Mouse (Mus musculus) kidney, embryonic 15.5 days (tissue): ENCODE results near the gene Adgrl2. TPM values are rescaled to one million over a fixed set of nuclear protein-coding genes. Genes with fewer than 3 reads are reported as not detected.

Experiments
- ATAC-seq: fragments of 200-750 bp; cut with Nextera tagmentation; replicated peaks from 2 replicates; pipeline ENCODE4 v1.8.0; 2017; ENCODE audit warnings: moderate TSS enrichment; ENCODE audit not compliant: low FRiP score
- H3K27ac ChIP-seq: fragments of 300-500 bp; sonication (generic); 2 replicates; pipeline ENCODE4 v1.5.1; 2015; ENCODE audit warnings: mild to moderate bottlenecking, inconsistent platforms
- H3K27me3 ChIP-seq: fragments of 300-500 bp; sonication (generic); 2 replicates; pipeline ENCODE4 v1.6.1; 2015; ENCODE audit warnings: inconsistent platforms
- H3K36me3 ChIP-seq: fragments of 300-500 bp; sonication (generic); 2 replicates; pipeline ENCODE4 v1.6.1; 2015; ENCODE audit warnings: inconsistent platforms
- H3K4me1 ChIP-seq: fragments of 300-500 bp; sonication (generic); 2 replicates; pipeline ENCODE4 v1.6.1; 2015; ENCODE audit warnings: inconsistent platforms
- H3K4me2 ChIP-seq: fragments of 300-500 bp; sonication (generic); 2 replicates; pipeline ENCODE4 v1.6.1; 2015; ENCODE audit warnings: moderate library complexity, mild to moderate bottlenecking, inconsistent platforms
- H3K4me3 ChIP-seq: fragments of 300-500 bp; sonication (generic); replicated peaks from 2 replicates; pipeline ENCODE4 v1.5.1; 2015; ENCODE audit warnings: mild to moderate bottlenecking, inconsistent platforms
- H3K9ac ChIP-seq: fragments of 300-500 bp; sonication (generic); 2 replicates; pipeline ENCODE4 v1.6.1; 2015; ENCODE audit warnings: mild to moderate bottlenecking, inconsistent platforms
- H3K9me3 ChIP-seq: fragments of 300-500 bp; sonication (generic); replicated peaks from 2 replicates; pipeline ENCODE4 v1.6.1; 2016; ENCODE audit warnings: inconsistent platforms
- WGBS: fragments of 180-500 bp; shearing (Covaris S2); methylation state at CpG from one replicate; pipeline ENCODE4 v1.1.7; 2015; ENCODE audit warnings: mixed read lengths; 5-methylcytosine and 5-hydroxymethylcytosine counted together
- polyA plus RNA-seq: library from polyadenylated mRNA; unstranded; fragments of >200 nt; fragmentation: Nextera tagmentation; extraction: Ambion mirVana; gene quantifications from 2 replicates; pipeline ENCODE4 v1.2.1, GENCODE M21; 2015

Adgrl2 gene
- polyA plus RNA-seq, 1 experiment from 2014 or later = 64.6 TPM

- H3K36me3 ChIP-seq = peaks cover 6% of the 10 kb centered on the region; the same call in 1 of the 2 replicates
- H3K27ac ChIP-seq = no peak overlapping the region
- H3K27me3 ChIP-seq = no peaks in the 10 kb centered on the region
- no peak for ATAC-seq
- H3K4me3 ChIP-seq = no peak overlapping the region
- H3K4me2 ChIP-seq = no peak overlapping the region
- peaks cover 28% of the 10 kb centered on the region for H3K4me1 ChIP-seq
- no peak overlapping the region for H3K9ac ChIP-seq
- H3K9me3 ChIP-seq = no peaks in the 10 kb centered on the region
- 75% methylated on average over 13 of the region's 13 CpGs for WGBS
Measured at GRCm38 (mm10) chr3:148964991-148965605, 25.3 kb downstream of the Adgrl2 start.

- peaks cover 6% of the 10 kb centered on the region; the same call in 1 of the 2 replicates for H3K36me3 ChIP-seq
Measured at GRCm38 (mm10) chr3:148963381-148964044, 26.8 kb downstream of the Adgrl2 start.

GRCm38 (mm10) chr3:148961611-148962010 is 28.7 kb downstream of the Adgrl2 start:
- no peak overlapping the region for H3K27ac ChIP-seq
- no peak overlapping the region for H3K4me3 ChIP-seq
- H3K36me3 ChIP-seq = peaks cover 3% of the 10 kb centered on the region; the same call in 1 of the 2 replicates
- no peaks in the 10 kb centered on the region for H3K27me3 ChIP-seq
- no peak overlapping the region for H3K4me2 ChIP-seq
- H3K9ac ChIP-seq = no peak overlapping the region
- WGBS = 75% methylated on average over 5 of the region's 5 CpGs
- no peaks in the 10 kb centered on the region for H3K9me3 ChIP-seq
- ATAC-seq = no peak
- peaks cover 45% of the 10 kb centered on the region for H3K4me1 ChIP-seq

More at GRCm38 (mm10) chr3:148963381-148964044, 26.8 kb downstream of the Adgrl2 start:
- no peak overlapping the region for H3K9ac ChIP-seq
- no peaks in the 10 kb centered on the region for H3K27me3 ChIP-seq
- ATAC-seq = no peak
- H3K4me2 ChIP-seq = no peak overlapping the region
- H3K27ac ChIP-seq = no peak overlapping the region
- H3K4me3 ChIP-seq = no peak overlapping the region
- H3K9me3 ChIP-seq = no peaks in the 10 kb centered on the region
- 85% methylated on average over 5 of the region's 5 CpGs for WGBS
- peaks cover 44% of the 10 kb centered on the region for H3K4me1 ChIP-seq

DNA sequence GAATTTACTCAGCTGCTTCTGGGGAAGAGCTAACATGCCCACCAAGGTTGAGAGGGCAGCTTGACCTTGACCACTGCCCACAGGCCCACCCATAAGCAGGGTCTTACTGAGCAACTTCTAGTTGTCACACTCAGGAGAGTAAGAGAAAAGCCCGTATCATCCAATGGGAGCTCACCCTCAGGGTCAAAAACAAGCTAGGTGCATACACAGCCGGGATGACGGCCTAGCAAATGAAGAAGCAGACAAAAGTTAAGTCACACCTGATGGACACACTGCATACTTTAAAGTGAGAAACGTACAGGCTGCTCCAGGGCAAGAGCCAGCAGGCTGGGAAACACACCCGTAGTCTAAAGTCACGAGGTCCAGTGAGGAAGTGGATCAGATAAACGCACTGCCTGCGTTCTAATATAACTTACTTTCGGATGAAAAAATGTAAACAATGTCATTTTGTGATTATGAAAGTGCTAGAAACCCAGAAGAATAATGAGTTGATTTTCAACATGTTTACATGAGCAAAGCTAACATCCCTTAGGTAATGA is 29.5 kb downstream of the Adgrl2 start:
- ATAC-seq = no peak
- WGBS = 54% methylated on average over 9 of the region's 9 CpGs
- Histone ChIP-seq H3K27ac (no peak overlapping the region), H3K4me3 (no peak overlapping the region), H3K4me1 (peaks cover 42% of the 10 kb centered on the region), H3K4me2 (no peak overlapping the region), H3K9me3 (no peaks in the 10 kb centered on the region), H3K27me3 (no peaks in the 10 kb centered on the region), H3K9ac (no peak overlapping the region), H3K36me3 (no peaks in the 10 kb centered on the region)

DNA sequence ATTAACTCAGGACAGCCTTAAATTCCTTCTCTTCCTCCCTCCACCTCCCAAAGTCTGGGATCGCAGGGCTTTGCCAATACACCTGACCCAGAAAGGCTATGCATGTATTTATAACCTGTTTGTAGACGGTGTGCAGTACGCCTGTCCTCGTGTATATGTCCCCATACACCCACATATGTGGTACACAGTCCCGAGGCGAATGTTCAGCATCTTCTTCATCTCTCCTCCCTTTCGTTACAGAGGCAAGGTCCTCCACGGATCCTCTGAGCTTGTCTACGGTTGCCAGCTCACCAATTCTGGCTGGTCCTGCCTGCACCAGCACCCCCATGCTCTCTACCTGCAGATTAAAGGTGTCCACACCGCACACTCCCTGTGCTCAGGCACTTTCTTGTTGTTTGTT is 30.1 kb downstream of the Adgrl2 start:
- Histone ChIP-seq H3K4me2 (no peak overlapping the region), H3K9ac (no peak overlapping the region), H3K27ac (no peak overlapping the region), H3K36me3 (no peaks in the 10 kb centered on the region), H3K27me3 (no peaks in the 10 kb centered on the region), H3K9me3 (no peaks in the 10 kb centered on the region), H3K4me1 (peaks cover 40% of the 10 kb centered on the region), H3K4me3 (no peak overlapping the region)
- 72% methylated on average over 10 of the region's 10 CpGs for WGBS
- no peak for ATAC-seq

DNA sequence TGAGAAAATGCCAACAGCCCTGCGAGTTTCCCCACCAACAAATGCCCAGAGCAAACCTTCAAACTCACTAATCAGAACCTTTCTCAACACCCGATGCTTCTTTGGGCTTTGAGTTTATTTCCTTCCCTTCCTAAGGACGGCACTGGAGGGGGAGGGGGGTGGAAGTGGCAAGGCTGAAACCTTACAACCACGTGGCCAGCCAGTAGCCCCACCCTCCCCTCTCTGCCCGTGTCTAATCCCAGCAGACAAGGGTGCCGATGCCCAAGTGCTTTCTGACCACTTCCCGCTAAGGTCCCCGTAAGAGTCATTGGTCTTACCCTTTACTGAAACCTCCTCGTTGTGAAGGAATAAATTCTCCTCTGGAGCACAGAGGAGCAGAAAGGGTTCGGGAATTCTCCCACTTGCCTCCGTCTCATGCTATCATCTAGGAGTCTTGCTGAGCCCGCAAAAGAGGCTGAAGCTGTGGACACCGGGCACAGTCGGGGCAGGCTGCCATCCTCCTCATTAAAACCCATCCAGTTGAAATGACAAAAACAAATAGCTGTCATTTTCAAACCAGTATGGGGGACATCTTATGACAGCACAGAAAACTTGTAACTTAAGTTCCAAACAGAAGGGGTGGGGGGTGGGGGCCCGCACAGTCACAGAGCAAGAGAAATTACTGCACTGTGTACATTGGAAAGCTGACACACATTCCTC is 30.9 kb downstream of the Adgrl2 start:
- H3K36me3 ChIP-seq = peaks cover 3% of the 10 kb centered on the region; the same call in 1 of the 2 replicates
- H3K27me3 ChIP-seq = no peaks in the 10 kb centered on the region
- 12% methylated on average over 15 of the region's 15 CpGs for WGBS
- peak; percentile 81 for ATAC-seq
- H3K9me3 ChIP-seq = no peaks in the 10 kb centered on the region
- H3K9ac ChIP-seq = 0 out of 2 replicates have a peak overlapping the region, but pooled peaks have one; percentile 0
- peaks cover 36% of the 10 kb centered on the region for H3K4me1 ChIP-seq
- H3K4me3 ChIP-seq = peak overlapping the region; percentile 34
- peak overlapping the region; percentile 60 for H3K4me2 ChIP-seq
- 0 out of 2 replicates have a peak overlapping the region, but pooled peaks have one; percentile 0 for H3K27ac ChIP-seq

DNA sequence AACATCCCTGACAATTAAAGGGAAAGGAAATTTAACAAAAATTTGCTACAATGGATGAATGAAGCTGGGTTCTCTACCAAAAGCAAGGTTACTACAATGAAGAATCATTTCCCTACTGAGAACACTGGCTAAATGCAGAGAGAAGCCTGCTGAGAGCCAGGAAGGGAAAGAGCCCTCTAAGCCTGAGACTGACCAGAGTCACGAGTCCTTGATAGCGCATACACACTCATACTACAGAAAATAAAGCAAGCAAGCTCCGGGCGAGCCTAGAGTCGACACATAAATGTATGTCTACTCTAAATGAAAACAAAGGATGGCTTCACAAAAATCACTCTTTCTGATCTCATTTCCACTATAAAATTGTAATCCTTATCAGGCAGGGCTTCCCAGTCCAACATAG is 31.6 kb downstream of the Adgrl2 start:
- peak overlapping the region; percentile 60 for H3K4me2 ChIP-seq
- H3K9ac ChIP-seq = no peak overlapping the region
- H3K4me1 ChIP-seq = peaks cover 36% of the 10 kb centered on the region

GRCm38 (mm10) chr3:148958185-148958584 is 32.2 kb downstream of the Adgrl2 start:
- Histone ChIP-seq H3K27me3 (no peaks in the 10 kb centered on the region), H3K9ac (no peak overlapping the region), H3K4me3 (no peak overlapping the region), H3K36me3 (peaks cover 5% of the 10 kb centered on the region; the same call in 1 of the 2 replicates), H3K27ac (no peak overlapping the region), H3K9me3 (no peaks in the 10 kb centered on the region), H3K4me1 (peaks cover 36% of the 10 kb centered on the region), H3K4me2 (no peak overlapping the region)
- 30% methylated on average over 9 of the region's 9 CpGs for WGBS
- no peak for ATAC-seq

More for the DNA sequence above, 31.6 kb downstream of the Adgrl2 start:
- peaks cover 3% of the 10 kb centered on the region; the same call in 1 of the 2 replicates for H3K36me3 ChIP-seq
- H3K27me3 ChIP-seq = no peaks in the 10 kb centered on the region
- H3K9me3 ChIP-seq = no peaks in the 10 kb centered on the region
- no peak overlapping the region for H3K27ac ChIP-seq
- no peak overlapping the region for H3K4me3 ChIP-seq
- WGBS = 53% methylated on average over 5 of the region's 5 CpGs
- ATAC-seq = no peak

DNA sequence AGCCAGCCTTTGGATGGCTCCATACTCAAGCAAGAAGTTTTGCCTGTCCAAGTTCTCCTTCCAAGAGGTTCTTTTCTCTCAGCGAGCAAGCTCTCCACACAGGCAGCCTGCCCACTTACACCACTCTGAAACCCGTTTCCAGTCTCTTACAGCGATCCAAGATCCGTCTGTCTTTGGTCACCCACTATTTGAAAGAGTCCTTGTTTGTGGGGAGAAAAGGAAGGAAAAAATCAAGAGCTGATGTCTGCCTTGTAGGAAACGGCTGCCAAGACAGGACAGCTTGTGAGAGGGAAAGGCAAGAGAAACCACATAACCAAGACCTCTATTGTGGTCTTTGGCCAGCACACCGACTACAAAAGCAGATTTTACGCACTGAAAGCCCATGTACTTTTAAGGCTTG is 33.5 kb downstream of the Adgrl2 start:
- no peak for ATAC-seq
- H3K9me3 ChIP-seq = no peaks in the 10 kb centered on the region
- H3K27me3 ChIP-seq = no peaks in the 10 kb centered on the region
- peaks cover 36% of the 10 kb centered on the region for H3K4me1 ChIP-seq
- H3K4me2 ChIP-seq = no peak overlapping the region
- H3K27ac ChIP-seq = no peak overlapping the region
- H3K4me3 ChIP-seq = no peak overlapping the region
- peaks cover 18% of the 10 kb centered on the region for H3K36me3 ChIP-seq
- 77% methylated on average over 7 of the region's 7 CpGs for WGBS
- no peak overlapping the region for H3K9ac ChIP-seq

GRCm38 (mm10) chr3:148949796-148950195 is 40.6 kb downstream of the Adgrl2 start:
- peaks cover 10% of the 10 kb centered on the region for H3K4me1 ChIP-seq
- no peaks in the 10 kb centered on the region for H3K9me3 ChIP-seq
- no peak overlapping the region for H3K4me2 ChIP-seq
- no peaks in the 10 kb centered on the region for H3K27me3 ChIP-seq
- no peak overlapping the region for H3K27ac ChIP-seq
- WGBS = 79% methylated on average over 8 of the region's 8 CpGs
- no peak overlapping the region for H3K9ac ChIP-seq
- H3K36me3 ChIP-seq = peaks cover 25% of the 10 kb centered on the region
- ATAC-seq = no peak
- H3K4me3 ChIP-seq = no peak overlapping the region

DNA sequence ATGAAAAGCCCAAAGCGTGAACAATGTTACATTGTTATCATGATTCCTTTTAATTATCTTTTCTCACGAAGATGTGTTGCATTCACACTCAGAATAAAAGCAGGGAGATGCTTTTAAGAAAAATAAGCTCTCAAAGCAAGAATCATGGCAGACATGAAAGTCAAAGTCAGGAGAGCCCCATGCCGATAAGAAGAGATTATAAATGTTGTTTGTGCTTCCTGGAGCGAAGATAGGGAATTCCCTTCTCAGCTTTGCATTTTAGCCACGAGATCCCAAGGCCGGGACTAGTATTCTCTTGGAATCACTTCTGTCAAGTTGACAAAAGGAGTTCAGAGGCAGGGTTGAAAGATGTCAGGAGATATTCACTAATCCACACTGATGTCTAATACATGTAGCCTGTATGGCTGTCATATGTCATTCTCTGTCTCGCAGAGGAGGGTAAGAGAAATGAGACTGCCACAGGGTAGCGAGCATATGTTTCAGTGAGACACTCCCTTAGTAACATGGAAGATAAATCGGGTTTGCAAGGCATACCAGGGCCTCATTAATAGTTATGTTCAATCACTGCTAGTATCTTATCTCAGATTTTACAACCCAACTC is 42.5 kb downstream of the Adgrl2 start:
- Histone ChIP-seq H3K27ac (no peak overlapping the region), H3K36me3 (peaks cover 18% of the 10 kb centered on the region), H3K4me1 (peaks cover 14% of the 10 kb centered on the region), H3K4me3 (no peak overlapping the region), H3K4me2 (no peak overlapping the region), H3K9me3 (no peaks in the 10 kb centered on the region), H3K27me3 (no peaks in the 10 kb centered on the region), H3K9ac (no peak overlapping the region)
- 68% methylated on average over 9 of the region's 9 CpGs for WGBS
- ATAC-seq = no peak
